Mouse (Mus musculus) gastrocnemius, postnatal 14 days (tissue): ENCODE measurements around the gene Cilp. TPM values are rescaled to one million over a fixed set of nuclear protein-coding genes. Genes with fewer than 3 reads are reported as not detected.

Experiments used
- DNase-seq: peaks from one replicate; pipeline ENCODE4 v3.0.0; 2021; ENCODE audit warnings: mixed read lengths
- intact Hi-C: fragments of 180-260 bp; cut with DNase I; formaldehyde crosslinking; loops from one replicate; pipeline ENCODE4 v1.15.1; 2025; ENCODE audit warnings: low total_unique reads
- total RNA-seq, 2 experiments: library from RNA; stranded (reverse); gene quantifications; 2 replicates each; pipeline ENCODE4 v1.2.3; 2021

The Cilp gene
- total RNA-seq, 2 experiments from 2014 or later = 63.1 to 122 TPM

- intact Hi-C loops = no loop called here
- DNase-seq = no peak
These were observed 61.0 kb downstream of the Cilp start for GRCm38 (mm10) chr9:65325971-65326370.

DNA sequence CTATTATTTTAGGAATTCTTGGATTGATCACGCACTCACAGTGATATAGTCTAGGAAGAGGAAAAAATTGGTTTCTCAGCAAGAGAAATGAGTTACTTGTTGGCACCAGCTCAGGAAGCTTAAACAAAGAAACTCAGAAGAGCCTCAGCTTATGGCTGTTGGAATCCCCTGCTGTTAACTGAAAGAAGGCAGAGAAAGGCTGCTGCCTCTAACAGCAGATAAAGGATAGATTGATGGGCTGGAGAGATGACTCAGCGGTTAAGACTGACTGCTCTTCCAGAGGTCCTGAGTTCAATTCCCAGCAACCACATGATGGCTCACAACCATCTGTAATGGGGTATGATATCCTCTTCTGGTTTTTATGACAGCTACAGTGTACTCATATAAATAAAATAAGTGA is 62.4 kb downstream of the Cilp start:
- DNase-seq = no peak
- intact Hi-C loops = no loop called here

Other genes starting within 250 kb of the Cilp start
- gene Hacd3, start 243.5 kb upstream of the Cilp start, total RNA-seq = 10 to 100 TPM; 13.3 to 14.1 TPM
- 100 to 1,000 TPM; 102 to 112 TPM for gene Dpp8, start 232.8 kb upstream of the Cilp start, total RNA-seq
- gene Igdcc4, start 163.7 kb upstream of the Cilp start, total RNA-seq = 10 to 100 TPM; 31.8 to 39.9 TPM
- under 1 TPM; 0.37 to 0.58 TPM for gene Igdcc3, start 124.0 kb upstream of the Cilp start, total RNA-seq
- 1 to 10 TPM; 4.9 to 5.4 TPM for gene Parp16, start 69.8 kb upstream of the Cilp start, total RNA-seq
- gene Clpx, start 29.1 kb downstream of the Cilp start, total RNA-seq = 10 to 100 TPM; 56.9 to 75.9 TPM
- 10 to 100 TPM in 1 of 2 experiments, 1 to 10 TPM in 1; 9.1 to 13.2 TPM for gene Pdcd7, start 80.9 kb downstream of the Cilp start, total RNA-seq
- under 1 TPM; 0.14 to 0.38 TPM for gene Ubap1l, start 95.9 kb downstream of the Cilp start, total RNA-seq
- gene Kbtbd13, start 126.5 kb downstream of the Cilp start, total RNA-seq = 10 to 100 TPM in 1 of 2 experiments, 1 to 10 TPM in 1; 5.5 to 10.2 TPM
- gene Rasl12, start 133.3 kb downstream of the Cilp start, total RNA-seq = 1 to 10 TPM; 6.7 to 7.7 TPM
- gene Slc51b, start 157.8 kb downstream of the Cilp start, total RNA-seq = not detected
- 1 to 10 TPM; 4.7 to 5.9 TPM for gene Mtfmt, start 170.6 kb downstream of the Cilp start, total RNA-seq
- 10 to 100 TPM; 23.8 to 29.2 TPM for gene Spg21, start 195.8 kb downstream of the Cilp start, total RNA-seq